Mouse (Mus musculus) embryonic facial prominence, embryonic 10.5 days (tissue): ENCODE data around the gene Med10. TPM values are rescaled to one million over a fixed set of nuclear protein-coding genes. Genes with fewer than 3 reads are reported as not detected.
A peak's percentile ranks its signal among the peaks of the same experiment; 100 is the strongest.

Source experiments
- DNase-seq: peaks from one replicate; pipeline ENCODE4 v3.0.0-alpha.2; 2017; ENCODE audit warnings: low spot score
- H3K27ac ChIP-seq: fragments of 300-500 bp; sonication (generic); replicated peaks from 2 replicates; pipeline ENCODE4 v1.5.1; 2016; ENCODE audit warnings: mild to moderate bottlenecking
- H3K27me3 ChIP-seq: fragments of 300-500 bp; sonication (generic); replicated peaks from 2 replicates; pipeline ENCODE4 v1.6.1; 2016; ENCODE audit warnings: low read depth, mild to moderate bottlenecking; ENCODE audit not compliant: poor library complexity, severe bottlenecking
- H3K36me3 ChIP-seq: fragments of 300-500 bp; sonication (generic); replicated peaks from 2 replicates; pipeline ENCODE4 v1.6.1; 2016; ENCODE audit warnings: mild to moderate bottlenecking, moderate library complexity
- H3K4me1 ChIP-seq: fragments of 300-500 bp; sonication (generic); 2 replicates; pipeline ENCODE4 v1.6.1; 2016
- H3K4me3 ChIP-seq: fragments of 300-500 bp; sonication (generic); 2 replicates; pipeline ENCODE4 v1.5.1; 2016; ENCODE audit warnings: mild to moderate bottlenecking, moderate library complexity
- H3K9me3 ChIP-seq: fragments of 300-500 bp; sonication (generic); 2 replicates; pipeline ENCODE4 v1.6.1; 2016; ENCODE audit warnings: mild to moderate bottlenecking
- WGBS: fragments of 180-500 bp; shearing (Covaris S2); methylation state at CpG from one replicate; pipeline ENCODE4 v1.1.7; 2016; 5-methylcytosine and 5-hydroxymethylcytosine counted together
- polyA plus RNA-seq: library from polyadenylated mRNA; unstranded; fragments of >200 nt; fragmentation: Nextera tagmentation; extraction: Ambion mirVana; gene quantifications from 2 replicates; pipeline ENCODE4 v1.2.1, GENCODE M21; 2016

The Med10 gene
- polyA plus RNA-seq, 1 experiment from 2014 or later: 172 TPM

DNA sequence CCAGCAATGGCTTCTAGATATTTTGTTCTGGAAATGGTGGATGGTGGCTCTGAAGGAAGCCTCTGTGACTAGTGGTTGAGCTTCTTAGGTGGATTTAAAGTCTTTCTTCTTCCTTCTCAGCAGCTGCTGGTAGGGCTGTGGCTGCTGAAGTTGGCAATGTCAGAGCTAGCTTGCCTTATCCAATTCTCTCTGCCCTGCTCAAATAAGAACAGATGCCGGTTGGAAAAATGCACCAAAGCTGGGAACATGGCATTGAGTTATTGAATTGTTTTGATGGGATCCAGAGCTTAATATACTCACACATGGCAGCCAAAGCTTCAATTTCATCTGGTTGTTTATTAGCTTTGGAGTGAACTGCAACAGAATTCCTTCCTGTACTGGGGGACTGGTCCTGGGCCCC lies 47.4 kb downstream of the Med10 start:
- no peaks in the 10 kb centered on the region for H3K4me1 ChIP-seq
- DNase-seq: no peak
- H3K36me3 ChIP-seq: no peaks in the 10 kb centered on the region
- H3K4me3 ChIP-seq: no peak overlapping the region
- no peak overlapping the region for H3K27ac ChIP-seq
- H3K9me3 ChIP-seq: no peaks in the 10 kb centered on the region
- no peaks in the 10 kb centered on the region for H3K27me3 ChIP-seq
- 80% methylated on average over 1 of the region's 1 CpGs for WGBS

GRCm38 (mm10) chr13:69852313-69852712 lies 50.1 kb downstream of the Med10 start:
- Histone ChIP-seq H3K27ac (no peak overlapping the region), H3K36me3 (no peaks in the 10 kb centered on the region), H3K4me1 (no peaks in the 10 kb centered on the region), H3K9me3 (no peaks in the 10 kb centered on the region), H3K4me3 (no peak overlapping the region), H3K27me3 (no peaks in the 10 kb centered on the region)
- DNase-seq: peak; percentile 67
- 67% methylated on average over 5 of the region's 5 CpGs for WGBS

DNA sequence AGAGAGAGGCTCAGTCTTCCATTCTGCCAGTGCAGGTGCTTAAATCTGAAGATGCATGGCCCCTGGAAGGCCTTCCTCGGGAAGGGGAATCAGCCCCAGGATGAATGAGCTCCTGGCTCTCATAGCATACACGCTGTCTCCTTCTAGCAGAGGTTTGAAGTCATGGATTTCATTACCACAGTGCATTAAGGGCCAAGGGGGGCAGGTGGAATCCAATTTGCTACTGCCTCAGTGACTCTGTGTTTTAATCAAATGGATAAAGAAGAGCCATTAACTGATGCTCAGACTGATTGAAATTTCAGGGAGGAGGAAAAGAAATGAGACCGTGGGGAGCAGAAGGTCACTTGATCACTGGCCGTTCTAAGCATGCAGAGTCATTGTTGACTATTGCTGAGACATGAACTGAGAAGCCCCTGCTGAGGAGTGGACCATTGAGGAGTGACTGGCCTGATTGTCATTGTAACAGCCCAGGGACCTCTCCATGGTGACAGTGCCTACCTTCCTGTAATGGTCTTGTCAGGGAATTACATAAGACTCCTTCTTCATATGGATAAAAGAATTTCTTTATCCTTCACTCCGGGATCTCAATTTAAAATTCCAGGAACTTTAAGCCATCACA lies 51.3 kb downstream of the Med10 start:
- no peak for DNase-seq
- no peak overlapping the region for H3K4me3 ChIP-seq

GRCm38 (mm10) chr13:69855941-69856340 lies 53.7 kb downstream of the Med10 start:
- no peaks in the 10 kb centered on the region for H3K4me1 ChIP-seq
- no peak for DNase-seq
- H3K9me3 ChIP-seq: no peaks in the 10 kb centered on the region
- no peaks in the 10 kb centered on the region for H3K27me3 ChIP-seq
- no peak overlapping the region for H3K4me3 ChIP-seq
- no peak overlapping the region for H3K27ac ChIP-seq
- H3K36me3 ChIP-seq: no peaks in the 10 kb centered on the region
- 91% methylated on average over 1 of the region's 1 CpGs for WGBS

More for the DNA sequence above, 51.3 kb downstream of the Med10 start:
- Histone ChIP-seq H3K4me1 (no peaks in the 10 kb centered on the region), H3K27me3 (no peaks in the 10 kb centered on the region), H3K36me3 (no peaks in the 10 kb centered on the region), H3K9me3 (no peaks in the 10 kb centered on the region), H3K27ac (no peak overlapping the region)
- 71% methylated on average over 5 of the region's 5 CpGs for WGBS

DNA sequence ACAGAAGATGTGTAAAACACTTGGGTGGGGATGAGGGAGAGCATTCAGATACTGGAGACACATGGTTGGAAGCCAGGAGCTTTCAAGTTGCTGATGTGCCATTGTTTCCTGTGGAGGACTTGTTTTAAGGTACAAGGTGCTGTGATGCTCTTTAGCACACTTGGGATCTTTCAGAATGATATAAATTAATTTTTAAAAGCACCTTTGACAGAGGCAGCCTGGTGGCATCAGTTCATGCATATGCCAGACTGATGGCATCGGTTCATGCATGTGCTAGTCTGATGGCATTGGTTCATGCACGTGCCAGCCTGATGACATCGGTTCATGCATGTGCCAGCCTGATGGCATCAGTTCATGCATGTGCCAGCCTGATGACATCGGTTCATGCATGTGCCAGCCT lies 60.1 kb downstream of the Med10 start:
- WGBS: 95% methylated on average over 4 of the region's 4 CpGs
- no peak for DNase-seq
- Histone ChIP-seq H3K27ac (no peak overlapping the region), H3K4me3 (no peak overlapping the region), H3K27me3 (no peaks in the 10 kb centered on the region), H3K36me3 (no peaks in the 10 kb centered on the region), H3K9me3 (no peaks in the 10 kb centered on the region), H3K4me1 (no peaks in the 10 kb centered on the region)

DNA sequence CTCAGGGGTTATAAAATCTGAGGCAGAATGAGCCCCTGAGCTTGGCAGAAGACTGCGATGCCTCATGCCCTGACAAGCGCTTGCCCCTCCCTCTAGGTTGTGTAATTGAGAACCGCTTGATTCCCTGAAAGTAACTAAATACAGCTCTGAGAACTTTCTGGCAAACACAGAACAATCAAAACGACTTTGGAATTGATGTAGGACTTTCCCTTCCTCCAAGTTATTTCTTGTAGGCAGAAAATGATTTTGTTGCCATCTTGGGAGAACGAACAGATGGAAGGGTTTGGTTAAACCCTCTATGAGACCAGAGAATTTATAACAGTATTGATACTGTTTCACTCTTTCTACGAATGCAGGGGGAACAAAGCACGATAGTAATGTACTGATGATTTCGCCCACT lies 62.7 kb downstream of the Med10 start:
- Histone ChIP-seq H3K36me3 (no peaks in the 10 kb centered on the region), H3K27me3 (no peaks in the 10 kb centered on the region), H3K27ac (no peak overlapping the region), H3K4me3 (no peak overlapping the region), H3K4me1 (no peaks in the 10 kb centered on the region), H3K9me3 (no peaks in the 10 kb centered on the region)
- DNase-seq: no peak
- WGBS: 82% methylated on average over 8 of the region's 8 CpGs

Other genes with a start within 250 kb of the Med10 start
- 29.0 TPM in 2 replicates for gene Srd5a1, start 191.0 kb upstream of the Med10 start, polyA plus RNA-seq
- gene Ube2ql1, start 62.5 kb upstream of the Med10 start, polyA plus RNA-seq: 0.73 and 0.80 TPM in 2 replicates